Mouse (Mus musculus) heart, embryonic 15.5 days (tissue): Measurements from ENCODE around the gene Gm973. TPM values are rescaled to one million over a fixed set of nuclear protein-coding genes. Genes with fewer than 3 reads are reported as not detected.

Source experiments
- ATAC-seq: fragments of 200-750 bp; cut with Nextera tagmentation; replicated peaks from 2 replicates; pipeline ENCODE4 v1.8.0; 2017; ENCODE audit warnings: low read depth, moderate TSS enrichment; ENCODE audit not compliant: insufficient number of reproducible peaks, insufficient read depth, low FRiP score
- H3K27ac ChIP-seq: fragments of 300-500 bp; sonication (generic); 2 replicates; pipeline ENCODE4 v1.5.1; 2015; ENCODE audit warnings: mild to moderate bottlenecking, inconsistent platforms
- H3K27me3 ChIP-seq: fragments of 300-500 bp; sonication (generic); 2 replicates; pipeline ENCODE4 v1.6.1; 2015; ENCODE audit warnings: inconsistent platforms
- H3K36me3 ChIP-seq: fragments of 300-500 bp; sonication (generic); 2 replicates; pipeline ENCODE4 v1.6.1; 2015; ENCODE audit warnings: mild to moderate bottlenecking, inconsistent platforms
- H3K4me1 ChIP-seq: fragments of 300-500 bp; sonication (generic); replicated peaks from 2 replicates; pipeline ENCODE4 v1.6.1; 2015; ENCODE audit warnings: inconsistent platforms
- H3K4me2 ChIP-seq: fragments of 300-500 bp; sonication (generic); 2 replicates; pipeline ENCODE4 v1.6.1; 2015; ENCODE audit warnings: inconsistent platforms, mild to moderate bottlenecking, moderate library complexity
- H3K4me3 ChIP-seq: fragments of 300-500 bp; sonication (generic); 2 replicates; pipeline ENCODE4 v1.5.1; 2015; ENCODE audit warnings: mild to moderate bottlenecking, inconsistent platforms
- H3K9ac ChIP-seq: fragments of 300-500 bp; sonication (generic); 2 replicates; pipeline ENCODE4 v1.6.1; 2015; ENCODE audit warnings: mild to moderate bottlenecking, inconsistent platforms
- H3K9me3 ChIP-seq: fragments of 300-500 bp; sonication (generic); replicated peaks from 2 replicates; pipeline ENCODE4 v1.6.1; 2016; ENCODE audit warnings: inconsistent platforms
- WGBS: fragments of 180-500 bp; shearing (Covaris S2); methylation state at CpG from one replicate; pipeline ENCODE4 v1.1.7; 2015; ENCODE audit warnings: mixed read lengths; 5-methylcytosine and 5-hydroxymethylcytosine counted together
- polyA plus RNA-seq: library from polyadenylated mRNA; unstranded; fragments of >200 nt; fragmentation: Nextera tagmentation; extraction: Ambion mirVana; gene quantifications from 2 replicates; pipeline ENCODE4 v1.2.1, GENCODE M21; 2015

Gene Gm973
- polyA plus RNA-seq, 1 experiment from 2014 or later = 0.34 TPM

DNA sequence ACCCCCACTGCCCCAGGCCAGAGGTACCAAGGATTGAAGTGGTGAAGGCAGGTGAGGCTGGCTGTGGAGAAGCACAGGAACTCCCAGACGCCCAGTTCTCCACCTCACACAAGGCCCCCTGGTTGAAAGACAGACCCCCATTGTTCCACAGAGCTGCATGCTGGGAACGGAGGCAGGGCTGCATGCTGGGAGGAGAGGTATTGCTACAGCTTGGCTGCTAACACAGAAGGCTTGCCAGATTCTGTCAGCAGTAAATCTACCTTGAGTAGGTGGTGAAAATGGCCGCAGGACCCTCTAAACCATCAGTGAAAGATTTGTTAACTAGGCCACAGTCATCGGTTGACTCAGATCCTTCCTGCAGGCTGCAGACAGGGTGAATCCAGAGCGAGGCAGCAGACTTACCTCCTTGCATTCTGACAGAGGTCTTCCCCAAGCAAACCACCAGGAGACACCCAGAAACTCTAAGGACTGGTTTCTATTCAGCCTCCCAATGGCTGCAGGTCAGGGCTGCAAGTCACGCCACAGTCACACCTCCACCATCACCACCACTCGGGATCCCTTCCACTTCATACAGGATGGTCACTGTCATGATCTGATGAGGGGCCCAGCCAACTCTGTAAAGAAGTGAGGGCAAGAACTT, 33.1 kb downstream of the Gm973 start:
- no peak overlapping the region for H3K9ac ChIP-seq
- ATAC-seq = no peak

GRCm38 (mm10) chr1:59550227-59550626, 34.2 kb downstream of the Gm973 start:
- H3K9ac ChIP-seq = no peak overlapping the region
- no peaks in the 10 kb centered on the region for H3K9me3 ChIP-seq
- no peak overlapping the region for H3K4me3 ChIP-seq
- no peak overlapping the region for H3K4me2 ChIP-seq
- H3K4me1 ChIP-seq = no peaks in the 10 kb centered on the region
- no peaks in the 10 kb centered on the region for H3K36me3 ChIP-seq
- no peaks in the 10 kb centered on the region for H3K27me3 ChIP-seq
- WGBS = 34% methylated on average over 6 of the region's 6 CpGs
- ATAC-seq = no peak
- H3K27ac ChIP-seq = no peak overlapping the region

More for the DNA sequence above, 33.1 kb downstream of the Gm973 start:
- Histone ChIP-seq H3K27me3 (no peaks in the 10 kb centered on the region), H3K9me3 (no peaks in the 10 kb centered on the region), H3K4me3 (no peak overlapping the region), H3K4me2 (no peak overlapping the region), H3K27ac (no peak overlapping the region), H3K4me1 (no peaks in the 10 kb centered on the region), H3K36me3 (no peaks in the 10 kb centered on the region)
- 65% methylated on average over 7 of the region's 7 CpGs for WGBS

DNA sequence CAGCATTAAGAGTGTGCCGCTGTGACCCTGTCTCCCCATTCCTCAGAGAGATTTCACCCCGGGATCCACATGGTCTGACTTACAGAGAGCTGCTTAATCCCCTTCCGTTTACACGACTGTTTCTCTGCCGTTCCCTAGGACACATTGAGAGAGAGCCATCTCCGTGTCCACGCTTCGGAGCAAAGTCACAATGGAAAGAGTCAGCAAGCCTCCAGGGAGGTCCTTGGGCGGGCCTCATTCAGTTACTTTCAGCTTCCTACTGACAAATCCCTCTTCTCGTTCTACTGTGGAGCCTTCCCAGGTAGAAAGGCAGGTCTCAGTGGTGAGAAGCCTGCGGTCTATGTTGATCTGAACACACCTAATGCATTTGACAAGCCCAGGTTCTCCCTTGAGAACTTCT, 34.9 kb downstream of the Gm973 start:
- H3K27me3 ChIP-seq = no peaks in the 10 kb centered on the region
- ATAC-seq = no peak
- H3K36me3 ChIP-seq = no peaks in the 10 kb centered on the region
- H3K4me1 ChIP-seq = no peaks in the 10 kb centered on the region
- H3K4me2 ChIP-seq = no peak overlapping the region
- no peak overlapping the region for H3K4me3 ChIP-seq
- 61% methylated on average over 11 of the region's 11 CpGs for WGBS
- H3K9me3 ChIP-seq = no peaks in the 10 kb centered on the region
- no peak overlapping the region for H3K9ac ChIP-seq
- no peak overlapping the region for H3K27ac ChIP-seq

DNA sequence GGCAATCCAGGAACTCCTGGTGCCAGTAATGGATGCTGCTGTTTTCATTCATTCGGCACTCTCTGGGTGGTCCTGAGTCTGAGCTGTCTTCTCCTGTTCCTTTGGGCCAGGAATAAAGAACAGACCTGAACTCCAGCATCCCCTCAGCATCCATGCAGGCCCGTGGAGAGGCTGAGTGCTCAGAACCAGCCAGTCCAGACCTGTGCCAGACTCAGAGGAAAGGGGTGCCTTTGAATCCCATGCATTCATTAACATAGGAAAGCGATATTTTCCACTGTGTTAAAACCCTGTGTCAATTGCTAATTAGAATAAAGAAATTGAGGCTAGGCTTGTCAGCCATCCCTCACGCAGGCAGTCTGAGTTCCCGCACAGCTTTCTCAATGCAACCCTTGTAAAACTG, 37.6 kb downstream of the Gm973 start:
- Histone ChIP-seq H3K9me3 (no peaks in the 10 kb centered on the region), H3K36me3 (no peaks in the 10 kb centered on the region), H3K4me1 (no peaks in the 10 kb centered on the region), H3K4me2 (no peak overlapping the region), H3K27me3 (no peaks in the 10 kb centered on the region), H3K9ac (no peak overlapping the region), H3K27ac (no peak overlapping the region), H3K4me3 (no peak overlapping the region)
- ATAC-seq = no peak
- WGBS = 66% methylated on average over 5 of the region's 5 CpGs

DNA sequence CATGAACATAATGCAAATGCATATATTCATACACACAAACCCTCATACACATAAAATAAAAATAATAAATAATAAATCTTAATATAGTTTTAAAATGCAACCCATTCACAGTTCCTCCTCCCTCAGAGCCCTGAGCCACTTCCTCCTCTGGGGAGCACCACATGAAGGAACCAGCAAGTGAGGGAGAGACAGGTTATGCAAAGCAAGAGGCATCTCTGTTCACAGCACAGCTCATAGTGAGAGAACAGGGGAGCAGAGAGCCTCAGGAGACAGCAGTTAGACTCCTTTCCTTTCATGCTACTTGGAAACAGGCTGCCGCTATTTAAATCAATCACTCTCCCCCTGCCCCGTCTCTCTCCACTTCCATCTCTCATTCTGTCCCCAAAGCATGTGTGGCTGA, 47.5 kb downstream of the Gm973 start:
- no peak for ATAC-seq

DNA sequence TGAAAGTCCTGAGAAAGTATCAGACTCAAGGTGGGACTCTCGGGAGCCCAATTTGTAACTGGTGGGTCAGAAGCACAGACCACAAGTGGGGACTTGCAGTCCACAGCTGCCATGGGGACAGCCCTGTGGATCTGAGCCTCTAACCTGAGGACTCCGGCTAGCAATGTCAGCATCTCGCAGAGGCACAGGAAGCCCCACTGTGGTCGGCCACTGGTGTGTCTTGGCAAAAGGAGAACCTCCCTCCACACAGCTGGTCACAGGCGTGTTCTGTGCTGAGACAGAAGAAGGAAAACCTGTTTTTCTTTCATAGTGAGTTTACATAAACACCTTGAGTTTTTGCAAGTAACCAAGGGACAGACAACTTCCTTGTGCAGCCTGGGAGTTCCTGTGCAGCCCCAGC, 49.7 kb downstream of the Gm973 start:
- H3K36me3 ChIP-seq = no peaks in the 10 kb centered on the region
- H3K9me3 ChIP-seq = no peaks in the 10 kb centered on the region
- no peaks in the 10 kb centered on the region for H3K4me1 ChIP-seq
- no peak for ATAC-seq
- no peak overlapping the region for H3K27ac ChIP-seq
- no peak overlapping the region for H3K4me3 ChIP-seq
- no peaks in the 10 kb centered on the region; the same call in 1 of the 2 replicates for H3K27me3 ChIP-seq
- 68% methylated on average over 5 of the region's 5 CpGs for WGBS
- no peak overlapping the region for H3K9ac ChIP-seq
- no peak overlapping the region for H3K4me2 ChIP-seq

More for the DNA sequence above, 47.5 kb downstream of the Gm973 start:
- Histone ChIP-seq H3K4me1 (no peaks in the 10 kb centered on the region), H3K4me2 (no peak overlapping the region), H3K9ac (no peak overlapping the region), H3K4me3 (no peak overlapping the region), H3K9me3 (no peaks in the 10 kb centered on the region), H3K36me3 (no peaks in the 10 kb centered on the region), H3K27ac (no peak overlapping the region), H3K27me3 (no peaks in the 10 kb centered on the region; the same call in 1 of the 2 replicates)
- WGBS = 59% methylated on average over 2 of the region's 2 CpGs

- Histone ChIP-seq H3K4me1 (no peaks in the 10 kb centered on the region), H3K4me2 (no peak overlapping the region), H3K9me3 (no peaks in the 10 kb centered on the region), H3K27ac (no peak overlapping the region), H3K27me3 (no peaks in the 10 kb centered on the region; the same call in 1 of the 2 replicates), H3K4me3 (no peak overlapping the region), H3K9ac (no peak overlapping the region), H3K36me3 (no peaks in the 10 kb centered on the region)
- WGBS = 66% methylated on average over 7 of the region's 7 CpGs
- no peak for ATAC-seq
Measured at GRCm38 (mm10) chr1:59566281-59566680, 50.2 kb downstream of the Gm973 start.

- WGBS = 69% methylated on average over 6 of the region's 6 CpGs
- no peak for ATAC-seq
- Histone ChIP-seq H3K27ac (no peak overlapping the region), H3K4me2 (no peak overlapping the region), H3K4me3 (no peak overlapping the region), H3K27me3 (no peaks in the 10 kb centered on the region; the same call in 1 of the 2 replicates), H3K4me1 (no peaks in the 10 kb centered on the region), H3K9me3 (no peaks in the 10 kb centered on the region), H3K36me3 (no peaks in the 10 kb centered on the region), H3K9ac (no peak overlapping the region)
Measured at GRCm38 (mm10) chr1:59566926-59567325, 50.9 kb downstream of the Gm973 start.

GRCm38 (mm10) chr1:59567521-59567920, 51.5 kb downstream of the Gm973 start:
- no peaks in the 10 kb centered on the region for H3K4me1 ChIP-seq
- ATAC-seq = no peak
- WGBS = 89% methylated on average over 4 of the region's 4 CpGs

DNA sequence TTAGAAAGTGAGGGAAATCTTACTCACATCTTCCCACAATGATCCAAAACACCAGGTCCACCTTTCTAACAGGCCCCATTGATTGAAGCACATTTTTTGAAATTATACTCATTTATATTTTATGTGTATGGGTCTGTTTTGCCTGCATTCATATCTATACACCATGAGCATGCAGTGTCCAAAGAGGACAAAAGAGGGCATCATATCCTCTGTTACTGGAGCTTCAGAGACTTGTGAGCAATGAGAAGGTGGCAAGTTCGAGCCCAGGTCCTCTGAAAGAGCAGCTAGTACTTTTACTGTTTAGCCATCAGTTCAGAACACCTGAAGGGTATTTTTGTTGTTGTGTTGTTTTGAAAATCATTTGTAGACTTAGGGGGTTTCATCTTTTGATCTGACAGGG, 52.2 kb downstream of the Gm973 start:
- no peaks in the 10 kb centered on the region for H3K4me1 ChIP-seq
- WGBS = 91% methylated on average over 1 of the region's 1 CpGs
- no peaks in the 10 kb centered on the region for H3K36me3 ChIP-seq
- H3K4me3 ChIP-seq = no peak overlapping the region
- no peak overlapping the region for H3K4me2 ChIP-seq
- H3K27ac ChIP-seq = no peak overlapping the region
- no peaks in the 10 kb centered on the region for H3K9me3 ChIP-seq
- H3K9ac ChIP-seq = no peak overlapping the region
- ATAC-seq = no peak
- no peaks in the 10 kb centered on the region; the same call in 1 of the 2 replicates for H3K27me3 ChIP-seq

More at GRCm38 (mm10) chr1:59567521-59567920, 51.5 kb downstream of the Gm973 start:
- H3K36me3 ChIP-seq = no peaks in the 10 kb centered on the region
- no peaks in the 10 kb centered on the region; the same call in 1 of the 2 replicates for H3K27me3 ChIP-seq
- H3K4me2 ChIP-seq = no peak overlapping the region
- no peak overlapping the region for H3K9ac ChIP-seq
- H3K4me3 ChIP-seq = no peak overlapping the region
- H3K27ac ChIP-seq = no peak overlapping the region
- H3K9me3 ChIP-seq = no peaks in the 10 kb centered on the region

DNA sequence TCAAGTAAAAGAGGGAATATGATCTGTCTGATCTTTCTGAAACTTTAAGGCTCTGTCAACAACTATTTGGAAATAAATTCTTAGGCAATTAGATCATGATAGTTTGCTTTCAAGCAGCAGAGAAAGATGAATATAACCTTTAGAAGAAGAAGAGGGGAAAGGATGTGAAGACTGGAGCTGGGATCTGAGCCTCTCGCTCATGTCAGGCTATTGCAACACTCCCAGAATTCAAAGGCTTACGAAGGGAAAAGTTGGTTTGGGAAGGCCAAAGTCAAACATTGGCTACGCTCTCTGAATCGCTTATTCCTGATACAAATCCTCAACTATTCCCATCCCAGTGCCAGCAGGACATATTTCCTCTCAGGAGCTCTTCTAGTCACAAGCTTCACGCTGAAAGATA, 53.2 kb downstream of the Gm973 start:
- no peaks in the 10 kb centered on the region; the same call in 1 of the 2 replicates for H3K27me3 ChIP-seq
- no peak for ATAC-seq
- H3K4me2 ChIP-seq = no peak overlapping the region
- no peak overlapping the region for H3K4me3 ChIP-seq
- no peaks in the 10 kb centered on the region for H3K36me3 ChIP-seq
- H3K9ac ChIP-seq = no peak overlapping the region
- H3K9me3 ChIP-seq = no peaks in the 10 kb centered on the region
- H3K27ac ChIP-seq = no peak overlapping the region
- WGBS = 79% methylated on average over 5 of the region's 5 CpGs
- no peaks in the 10 kb centered on the region for H3K4me1 ChIP-seq

GRCm38 (mm10) chr1:59570767-59571166, 54.7 kb downstream of the Gm973 start:
- WGBS = 61% methylated on average over 4 of the region's 4 CpGs
- H3K27me3 ChIP-seq = peaks cover 2% of the 10 kb centered on the region; the same call in 1 of the 2 replicates
- H3K4me3 ChIP-seq = no peak overlapping the region
- H3K4me2 ChIP-seq = no peak overlapping the region
- ATAC-seq = no peak
- H3K4me1 ChIP-seq = no peaks in the 10 kb centered on the region; the same call in 1 of the 2 replicates
- no peak overlapping the region for H3K9ac ChIP-seq
- no peaks in the 10 kb centered on the region for H3K36me3 ChIP-seq
- no peak overlapping the region for H3K27ac ChIP-seq
- H3K9me3 ChIP-seq = no peaks in the 10 kb centered on the region
